Mouse (Mus musculus): Measurements from ENCODE around the gene Polm.

- TF ChIP-seq CTCF (conservative IDR thresholded peaks at IDR 0.05; ENCODE audit: insufficient read depth, insufficient read length, low read depth, low read length) (no peak), POLR2A (IDR thresholded peaks at IDR 0.05; ENCODE audit: low read depth, low read length) (peak; percentile 59)
Measured at GRCm38 (mm10) chr11:5877921-5878526, 40.2 kb upstream of the Polm start, which contains the start of gene Pold2.

Measured in kidney, adult 2 months (tissue).